8 mouse cellular contexts compared by ENCODE assay signal in genomic region chr6:72981124-72981651, GRCm38 (mm10). TPM values are rescaled to one million over a fixed set of nuclear protein-coding genes. Genes with fewer than 3 reads are reported as not detected.
DNase-seq lines count a peak whose midpoint lies in the region; ATAC-seq and TF ChIP-seq lines count a peak whose summit lies in the region.

No protein-coding gene starts in this region.

- no peaks in the 10 kb centered on the region for H3K4me1 ChIP-seq in liver, embryonic 12.5 days
- H3K4me1 ChIP-seq in embryonic facial prominence, embryonic 12.5 days = peaks cover 16% of the 10 kb centered on the region
- H3K4me1 ChIP-seq in limb, embryonic 12.5 days (replicated peaks) = peaks cover 23% of the 10 kb centered on the region
- no peaks in the 10 kb centered on the region for H3K4me1 ChIP-seq in stomach, postnatal 0 days (replicated peaks; ENCODE audit: control insufficient read depth, insufficient read depth)
- no peaks in the 10 kb centered on the region for H3K4me1 ChIP-seq in forebrain, embryonic 15.5 days
- no peaks in the 10 kb centered on the region for H3K4me1 ChIP-seq in midbrain, embryonic 11.5 days (ENCODE audit: control insufficient read depth, insufficient read depth, low read length)

- H3K27me3 ChIP-seq in liver, embryonic 12.5 days (replicated peaks) = no peaks in the 10 kb centered on the region
- H3K27me3 ChIP-seq in embryonic facial prominence, embryonic 12.5 days = no peaks in the 10 kb centered on the region
- no peaks in the 10 kb centered on the region for H3K27me3 ChIP-seq in limb, embryonic 12.5 days
- H3K27me3 ChIP-seq in stomach, postnatal 0 days (ENCODE audit: control insufficient read depth, insufficient read depth, low read length) = no peaks in the 10 kb centered on the region
- H3K27me3 ChIP-seq in forebrain, embryonic 15.5 days = no peaks in the 10 kb centered on the region
- H3K27me3 ChIP-seq in midbrain, embryonic 11.5 days (ENCODE audit: control insufficient read depth, insufficient read depth, low read length) = no peaks in the 10 kb centered on the region

- no peak for TF ChIP-seq EP300 in stomach, postnatal 0 days (optimal IDR thresholded peaks at IDR 0.05)

- intact Hi-C loops in heart, postnatal 10 days (cut with DNase I) = loop anchor here (2.0 kb wide), 2 partner anchors 24 to 40 kb away; no protein-coding TSS in a partner anchor

- no peak for TF ChIP-seq CTCF in stomach, postnatal 0 days (IDR thresholded peaks at IDR 0.05; ENCODE audit: low read depth)

- H3K9ac ChIP-seq in liver, embryonic 12.5 days = no peak overlapping the region
- no peak overlapping the region for H3K9ac ChIP-seq in embryonic facial prominence, embryonic 12.5 days
- H3K9ac ChIP-seq in limb, embryonic 12.5 days (replicated peaks) = no peak overlapping the region
- no peak overlapping the region for H3K9ac ChIP-seq in stomach, postnatal 0 days (ENCODE audit: low read length)
- H3K9ac ChIP-seq in forebrain, embryonic 15.5 days (replicated peaks) = no peak overlapping the region
- H3K9ac ChIP-seq in midbrain, embryonic 11.5 days (ENCODE audit: low read length) = no peak overlapping the region

- no peak for ATAC-seq in liver, embryonic 12.5 days
- ATAC-seq in embryonic facial prominence, embryonic 12.5 days (ENCODE audit: insufficient number of reproducible peaks, insufficient read depth, low FRiP score, low TSS enrichment) = peak; percentile 80
- peak; percentile 85 for ATAC-seq in limb, embryonic 12.5 days (ENCODE audit: insufficient number of reproducible peaks, insufficient read depth, low FRiP score, low TSS enrichment, low read depth)
- peak; percentile 86 for ATAC-seq in stomach, postnatal 0 days (ENCODE audit: low FRiP score, low TSS enrichment)
- ATAC-seq in forebrain, embryonic 15.5 days (replicated peaks) = no peak
- no peak for ATAC-seq in midbrain, embryonic 11.5 days (ENCODE audit: low FRiP score)

- peak; percentile 47 for DNase-seq in liver
- DNase-seq in heart, postnatal 10 days = peak; percentile 69 to 73
- peak; percentile 58 for DNase-seq in stomach, postnatal 0 days (ENCODE audit: low spot score)
- no peak for DNase-seq in midbrain, embryonic 11.5 days (ENCODE audit: low spot score, missing footprints)

- no peak overlapping the region for H3K4me2 ChIP-seq in liver, embryonic 12.5 days
- 0 out of 2 replicates have a peak overlapping the region, but pooled peaks have one; percentile 6 for H3K4me2 ChIP-seq in embryonic facial prominence, embryonic 12.5 days (replicated peaks)
- H3K4me2 ChIP-seq in limb, embryonic 12.5 days = peak overlapping the region; percentile 23; the same call in 1 of the 2 replicates
- 0 out of 2 replicates have a peak overlapping the region, but pooled peaks have one; percentile 11 for H3K4me2 ChIP-seq in stomach, postnatal 0 days (replicated peaks; ENCODE audit: low read depth)
- no peak overlapping the region for H3K4me2 ChIP-seq in forebrain, embryonic 15.5 days (replicated peaks)
- no peak overlapping the region for H3K4me2 ChIP-seq in midbrain, embryonic 11.5 days

- no peak overlapping the region for H3K27ac ChIP-seq in liver, embryonic 12.5 days
- H3K27ac ChIP-seq in embryonic facial prominence, embryonic 12.5 days = peak overlapping the region; percentile 59
- peak overlapping the region; percentile 84 for H3K27ac ChIP-seq in limb, embryonic 12.5 days
- H3K27ac ChIP-seq in stomach, postnatal 0 days (replicated peaks) = peak overlapping the region; percentile 49; the same call in 1 of the 2 replicates
- no peak overlapping the region for H3K27ac ChIP-seq in forebrain, embryonic 15.5 days (replicated peaks)
- no peak overlapping the region for H3K27ac ChIP-seq in midbrain, embryonic 11.5 days (ENCODE audit: low read depth, low read length)

- no peak overlapping the region for H3K4me3 ChIP-seq in liver, embryonic 12.5 days
- H3K4me3 ChIP-seq in embryonic facial prominence, embryonic 12.5 days = no peak overlapping the region
- H3K4me3 ChIP-seq in limb, embryonic 12.5 days (replicated peaks) = no peak overlapping the region
- H3K4me3 ChIP-seq in stomach, postnatal 0 days (ENCODE audit: low read depth, low read length) = no peak overlapping the region
- H3K4me3 ChIP-seq in forebrain, embryonic 15.5 days = no peak overlapping the region
- no peak overlapping the region for H3K4me3 ChIP-seq in midbrain, embryonic 11.5 days (ENCODE audit: low read depth, low read length)

- no peaks in the 10 kb centered on the region for H3K36me3 ChIP-seq in liver, embryonic 12.5 days
- H3K36me3 ChIP-seq in embryonic facial prominence, embryonic 12.5 days = no peaks in the 10 kb centered on the region
- no peaks in the 10 kb centered on the region for H3K36me3 ChIP-seq in limb, embryonic 12.5 days
- H3K36me3 ChIP-seq in stomach, postnatal 0 days (ENCODE audit: control insufficient read depth, insufficient read depth, low read length) = no peaks in the 10 kb centered on the region
- H3K36me3 ChIP-seq in forebrain, embryonic 15.5 days = no peaks in the 10 kb centered on the region
- H3K36me3 ChIP-seq in midbrain, embryonic 11.5 days (ENCODE audit: control insufficient read depth, insufficient read depth, low read length) = no peaks in the 10 kb centered on the region

- H3K9me3 ChIP-seq in liver, embryonic 12.5 days (replicated peaks) = no peaks in the 10 kb centered on the region
- no peaks in the 10 kb centered on the region for H3K9me3 ChIP-seq in embryonic facial prominence, embryonic 12.5 days
- no peaks in the 10 kb centered on the region for H3K9me3 ChIP-seq in limb, embryonic 12.5 days
- H3K9me3 ChIP-seq in stomach, postnatal 0 days (ENCODE audit: control insufficient read depth, low read length) = no peaks in the 10 kb centered on the region
- H3K9me3 ChIP-seq in forebrain, embryonic 15.5 days = no peaks in the 10 kb centered on the region
- H3K9me3 ChIP-seq in midbrain, embryonic 11.5 days (ENCODE audit: control insufficient read depth, low read length) = no peaks in the 10 kb centered on the region

- WGBS in liver, embryonic 12.5 days (ENCODE audit: insufficient replicate concordance) = 46% methylated on average over 9 of the region's 9 CpGs
- 16% methylated on average over 9 of the region's 9 CpGs for WGBS in embryonic facial prominence, embryonic 12.5 days
- 20% methylated on average over 9 of the region's 9 CpGs for WGBS in limb, embryonic 12.5 days
- 18% methylated on average over 9 of the region's 9 CpGs for WGBS in stomach, postnatal 0 days
- WGBS in forebrain, embryonic 15.5 days = 51% methylated on average over 9 of the region's 9 CpGs
- WGBS in midbrain, embryonic 11.5 days = 45% methylated on average over 9 of the region's 9 CpGs

RNA-seq across cellular contexts. Expression of gene Tmsb10, which starts 22.6 kb away (rescaled TPM):
- polyA plus RNA-seq in liver, embryonic 12.5 days (2016; fragmentation: Nextera tagmentation; extraction: Ambion mirVana) = 571 and 617 TPM in 2 replicates
- 3,988 and 4,068 TPM in 2 replicates for polyA plus RNA-seq in embryonic facial prominence, embryonic 12.5 days (2016; fragmentation: Nextera tagmentation; extraction: Ambion mirVana)
- 100 to 1,000 TPM; 526 to 622 TPM for total RNA-seq in heart, postnatal 10 days (2021)
- 3,675 and 3,954 TPM in 2 replicates for polyA plus RNA-seq in limb, embryonic 12.5 days (2016; fragmentation: Nextera tagmentation; extraction: Ambion mirVana)
- polyA plus RNA-seq in stomach, postnatal 0 days (2015; fragmentation: Nextera tagmentation; extraction: Ambion mirVana) = 1,323 and 1,685 TPM in 2 replicates
- 4,419 and 4,667 TPM in 2 replicates for polyA plus RNA-seq in forebrain, embryonic 15.5 days (2015; fragmentation: Nextera tagmentation; extraction: Ambion mirVana)
- polyA plus RNA-seq in midbrain, embryonic 11.5 days (2014; fragmentation: Nextera tagmentation; extraction: Ambion mirVana) = 3,363 and 3,486 TPM in 2 replicates

Comparison
In these comparisons a context has a peak if more than half of its experiments do, and no peak if none do; other contexts are left out.
1. ATAC-seq: peak in embryonic facial prominence, embryonic 12.5 days (single experiment), limb, embryonic 12.5 days (single experiment) and stomach, postnatal 0 days (single experiment); none in liver, embryonic 12.5 days (single experiment), forebrain, embryonic 15.5 days (single experiment) and midbrain, embryonic 11.5 days (single experiment).
2. H3K27ac ChIP-seq: peak in embryonic facial prominence, embryonic 12.5 days (single experiment), limb, embryonic 12.5 days (single experiment) and stomach, postnatal 0 days (single experiment); none in liver, embryonic 12.5 days (single experiment), forebrain, embryonic 15.5 days (single experiment) and midbrain, embryonic 11.5 days (single experiment).
3. H3K4me2 ChIP-seq: peak in embryonic facial prominence, embryonic 12.5 days (single experiment), limb, embryonic 12.5 days (single experiment) and stomach, postnatal 0 days (single experiment); none in liver, embryonic 12.5 days (single experiment), forebrain, embryonic 15.5 days (single experiment) and midbrain, embryonic 11.5 days (single experiment).